Mouse (Mus musculus): Measurements from ENCODE around the gene Itgbl1.
"Not testable (repeated sequence)": the region's sequence is repeated elsewhere in the genome, so short reads cannot be mapped to it uniquely, and the experiment has no call there.

The Itgbl1 gene

DNA sequence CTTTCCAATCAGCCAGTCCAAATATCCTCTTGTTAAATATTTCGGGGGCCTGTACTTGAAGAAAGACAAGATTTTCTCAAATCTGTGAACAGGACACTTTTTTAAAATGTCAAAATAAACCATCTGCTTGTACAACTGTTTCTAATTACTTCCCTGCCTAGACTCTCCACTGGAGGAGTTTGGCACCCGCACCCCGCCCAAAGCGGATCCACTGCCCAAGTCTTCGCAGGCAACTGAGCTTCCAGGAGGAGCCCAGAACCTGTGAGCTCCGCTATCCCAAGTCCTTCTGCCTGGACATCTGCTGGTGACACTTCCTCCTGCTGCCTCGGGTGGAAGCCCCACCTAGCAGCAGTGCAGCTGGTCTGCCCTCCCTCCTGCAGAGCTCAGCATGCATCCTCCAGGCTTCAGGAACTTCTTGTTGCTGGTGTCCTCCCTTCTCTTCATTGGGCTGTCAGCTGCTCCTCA is at the start of gene Itgbl1:
Gene Itgbl1 (plus strand): TSS at position 51 of the 465 bp plus-strand sequence.
- no peak for DNase-seq (ENCODE audit: low spot score in 2 of 2)

GRCm38 (mm10) chr14:123622969-123623368 is 36.8 kb upstream of the Itgbl1 start:
- no peak for DNase-seq (ENCODE audit: low spot score in 2 of 2)

GRCm38 (mm10) chr14:123626501-123627179 is 33.1 kb upstream of the Itgbl1 start, which contains the start of gene Nalcn:
Nalcn (minus strand) TSS chr14:123627144.
- no peak for DNase-seq (ENCODE audit: low spot score in 2 of 2)

- no peak for DNase-seq (ENCODE audit: low spot score in 2 of 2)
Observed at GRCm38 (mm10) chr14:123627180-123627562, 32.6 kb upstream of the Itgbl1 start.

- no peak for DNase-seq (ENCODE audit: low spot score in 2 of 2)
Observed at GRCm38 (mm10) chr14:123661091-123661491, 1.3 kb downstream of the Itgbl1 start.

GRCm38 (mm10) chr14:123662386-123662785 is 2.6 kb downstream of the Itgbl1 start:
- no peak for DNase-seq (ENCODE audit: low spot score in 2 of 2)

DNA sequence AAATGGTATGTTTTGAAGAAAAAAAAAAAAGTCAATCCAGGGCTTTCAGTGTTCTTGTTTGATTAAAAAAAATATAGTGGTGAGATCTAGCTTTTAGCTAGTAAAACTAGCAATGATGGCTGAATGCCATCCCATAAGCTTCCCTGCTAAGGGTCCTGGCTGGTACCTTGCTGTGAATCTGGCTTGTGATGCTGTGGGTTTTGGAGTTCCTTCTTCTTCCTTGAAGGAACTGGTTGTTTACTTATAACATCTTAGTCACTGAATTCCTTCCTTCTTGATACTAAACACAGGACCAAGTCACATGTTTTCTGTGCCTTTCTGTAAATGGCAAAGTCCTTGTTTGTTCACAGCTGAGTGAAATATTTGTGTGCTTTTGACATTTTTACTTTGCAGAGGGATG is 3.4 kb downstream of the Itgbl1 start:
- no peak for DNase-seq (ENCODE audit: low spot score in 2 of 2)

DNA sequence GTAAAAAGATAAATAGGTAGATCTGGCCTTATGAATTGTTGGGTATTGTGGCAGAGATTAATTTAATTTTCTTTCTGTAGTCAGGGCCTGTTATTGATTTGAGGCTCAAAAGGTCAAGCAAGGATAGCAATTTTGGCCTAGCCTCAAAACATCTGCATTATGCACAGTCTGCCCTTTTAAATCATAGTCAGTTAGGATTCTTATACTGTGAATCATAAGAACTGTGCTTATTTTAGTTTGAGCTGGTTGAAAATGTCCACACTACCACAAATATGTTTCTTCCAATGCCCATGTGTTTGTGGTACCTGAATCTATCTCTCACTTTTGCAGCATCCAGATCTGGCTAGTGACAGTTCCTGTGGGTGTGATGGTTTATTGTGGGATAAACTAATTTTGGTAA is 4.7 kb downstream of the Itgbl1 start:
- DNase-seq (ENCODE audit: low spot score in 2 of 2): no peak

DNA sequence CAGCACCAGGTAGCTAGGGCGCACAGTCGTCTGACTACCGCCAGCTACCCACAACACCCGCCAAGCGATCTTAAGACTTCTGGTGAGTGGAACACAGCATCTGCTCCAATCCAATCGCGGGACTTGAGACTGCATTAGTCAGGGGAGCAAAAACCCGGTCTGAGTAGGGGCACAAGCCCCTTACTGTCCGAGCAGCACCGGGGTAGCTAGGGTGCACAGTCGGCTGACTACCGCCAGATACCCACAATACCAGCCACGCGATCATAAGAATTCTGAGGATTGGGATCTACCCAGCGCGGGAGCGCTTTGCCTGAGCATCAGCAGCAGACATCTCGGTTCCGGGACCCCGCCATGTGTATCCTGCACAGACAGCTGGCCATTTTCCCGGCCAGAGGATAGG is 11.3 kb downstream of the Itgbl1 start:
- DNase-seq (ENCODE audit: low spot score in 2 of 2): not testable (repeated sequence)

DNA sequence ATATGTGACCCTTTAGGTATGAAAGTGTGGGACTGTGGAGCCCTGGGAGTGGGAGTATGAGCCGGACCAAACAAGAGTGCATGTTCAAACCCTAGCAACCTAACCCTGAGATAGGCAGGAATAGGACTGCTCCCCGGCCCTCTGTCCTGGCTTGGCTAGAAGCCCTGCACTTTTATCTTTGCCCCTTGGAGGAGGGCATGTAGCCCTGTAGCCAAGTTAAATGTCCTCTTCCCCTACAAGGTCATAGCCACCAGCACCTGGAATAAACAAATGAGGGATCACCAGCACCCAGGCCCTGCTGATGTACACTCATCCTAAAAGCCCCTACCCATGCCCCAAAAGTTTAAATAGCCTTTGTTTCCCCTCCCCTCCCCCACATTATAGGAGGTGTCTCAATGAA is 18.3 kb downstream of the Itgbl1 start:
- DNase-seq (ENCODE audit: low spot score in 2 of 2): no peak

GRCm38 (mm10) chr14:123714751-123715150 is 55.0 kb downstream of the Itgbl1 start:
- DNase-seq (ENCODE audit: low spot score in 2 of 2): no peak

DNA sequence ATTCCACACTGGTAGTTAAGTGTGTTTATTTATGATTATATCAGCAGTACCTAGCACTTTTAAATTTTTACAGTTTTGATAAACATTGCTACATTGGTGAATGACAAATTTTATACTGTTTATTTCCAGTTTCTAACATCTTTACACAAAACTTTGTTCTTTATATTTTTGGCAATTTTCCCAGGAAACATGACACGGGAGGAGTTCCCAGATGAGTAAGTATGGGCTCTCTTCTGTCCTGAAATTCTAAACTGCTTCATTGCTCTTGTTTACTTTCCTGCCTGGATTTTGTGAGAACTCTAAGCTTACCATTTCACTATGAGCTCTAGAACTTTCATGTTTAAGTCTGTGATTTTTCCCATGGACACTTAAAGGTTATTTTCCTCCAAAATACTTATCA is 82.3 kb downstream of the Itgbl1 start:
- DNase-seq (ENCODE audit: low spot score in 2 of 2): no peak

GRCm38 (mm10) chr14:123751017-123751416 is 91.2 kb downstream of the Itgbl1 start:
- DNase-seq (ENCODE audit: low spot score in 2 of 2): no peak

DNA sequence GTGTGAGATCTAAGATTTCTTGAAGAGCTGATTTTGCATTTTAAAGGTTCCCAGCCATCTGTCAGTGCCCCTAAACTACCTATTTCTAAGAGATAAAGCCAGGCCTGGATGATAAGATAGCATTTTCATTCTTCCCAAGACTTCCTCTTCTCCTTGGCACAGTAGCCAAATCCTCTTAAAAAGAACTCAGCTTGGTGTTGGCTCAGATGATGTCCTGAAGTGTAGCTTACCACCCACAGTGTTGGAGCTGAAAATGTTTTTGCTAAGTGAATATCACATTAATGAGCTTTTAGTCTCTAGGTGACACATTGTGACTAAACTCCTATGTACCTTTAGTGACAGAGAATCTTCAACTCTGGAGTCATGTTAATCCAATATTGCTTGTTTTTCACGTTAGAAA is 99.8 kb downstream of the Itgbl1 start:
- DNase-seq (ENCODE audit: low spot score in 2 of 2): no peak

DNA sequence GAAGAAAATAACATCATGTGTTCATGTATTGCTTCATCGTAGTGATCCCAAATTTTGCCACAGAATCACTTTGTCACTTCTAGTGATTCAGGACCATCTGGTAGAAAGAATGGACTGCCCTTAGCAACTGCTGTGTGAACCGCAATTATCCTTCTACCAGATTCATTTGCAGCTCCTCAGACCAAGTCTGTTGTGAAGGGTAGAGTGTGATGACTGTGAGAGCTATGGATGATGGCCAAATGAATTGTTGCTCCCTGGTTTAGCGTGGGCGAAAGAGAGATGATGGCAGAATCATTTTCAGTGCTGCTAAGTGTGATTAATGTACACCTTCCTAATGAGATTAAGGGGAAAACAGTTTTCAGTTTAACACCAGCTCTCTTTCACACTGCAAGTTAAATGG is 100.3 kb downstream of the Itgbl1 start:
- no peak for DNase-seq (ENCODE audit: low spot score in 2 of 2)

GRCm38 (mm10) chr14:123801744-123802143 is 142.0 kb downstream of the Itgbl1 start:
- no peak for DNase-seq (ENCODE audit: low spot score in 2 of 2)

DNA sequence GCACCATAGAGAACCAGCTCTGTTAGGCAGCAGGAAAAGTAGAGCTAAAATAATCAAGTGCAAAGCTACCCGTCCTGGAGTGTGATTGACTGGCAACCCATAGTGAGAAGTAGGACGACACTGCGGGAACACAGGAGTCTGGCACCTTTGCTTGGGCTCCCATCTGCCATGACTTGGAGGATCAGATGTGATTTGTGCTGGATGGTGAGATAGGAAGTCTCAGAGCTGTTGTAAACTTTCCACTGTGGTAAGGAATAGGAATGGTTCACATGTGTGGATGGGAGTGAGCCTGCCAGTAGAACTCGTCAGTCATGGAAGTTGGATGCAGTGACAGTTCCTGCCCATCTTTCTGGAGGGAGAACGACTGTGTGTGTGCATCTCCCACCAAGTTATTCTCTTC is 177.9 kb downstream of the Itgbl1 start:
- DNase-seq (ENCODE audit: low spot score in 2 of 2): no peak

- no peak for DNase-seq (ENCODE audit: low spot score in 2 of 2)
Observed at GRCm38 (mm10) chr14:123843675-123844425, 184.1 kb downstream of the Itgbl1 start.

DNA sequence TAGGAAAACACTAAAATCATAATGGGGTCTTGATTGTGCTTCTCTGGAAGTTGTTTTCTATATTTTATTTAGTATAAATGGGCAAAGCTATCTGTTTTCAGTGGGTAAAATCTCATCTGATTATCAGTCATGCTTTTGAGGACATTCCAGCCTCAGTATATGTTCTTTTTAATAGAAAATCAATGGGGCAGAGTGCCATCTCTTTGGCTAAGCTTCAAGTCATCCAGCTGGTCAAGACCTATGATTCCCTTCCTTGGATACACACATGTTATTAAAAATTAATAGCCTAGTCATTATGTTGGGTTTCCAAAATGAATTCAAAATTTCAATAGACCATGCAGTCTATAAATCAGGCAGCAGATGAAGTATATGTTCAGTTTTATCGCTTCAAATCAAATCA is 204.8 kb downstream of the Itgbl1 start:
- DNase-seq (ENCODE audit: low spot score in 2 of 2): no peak

DNA sequence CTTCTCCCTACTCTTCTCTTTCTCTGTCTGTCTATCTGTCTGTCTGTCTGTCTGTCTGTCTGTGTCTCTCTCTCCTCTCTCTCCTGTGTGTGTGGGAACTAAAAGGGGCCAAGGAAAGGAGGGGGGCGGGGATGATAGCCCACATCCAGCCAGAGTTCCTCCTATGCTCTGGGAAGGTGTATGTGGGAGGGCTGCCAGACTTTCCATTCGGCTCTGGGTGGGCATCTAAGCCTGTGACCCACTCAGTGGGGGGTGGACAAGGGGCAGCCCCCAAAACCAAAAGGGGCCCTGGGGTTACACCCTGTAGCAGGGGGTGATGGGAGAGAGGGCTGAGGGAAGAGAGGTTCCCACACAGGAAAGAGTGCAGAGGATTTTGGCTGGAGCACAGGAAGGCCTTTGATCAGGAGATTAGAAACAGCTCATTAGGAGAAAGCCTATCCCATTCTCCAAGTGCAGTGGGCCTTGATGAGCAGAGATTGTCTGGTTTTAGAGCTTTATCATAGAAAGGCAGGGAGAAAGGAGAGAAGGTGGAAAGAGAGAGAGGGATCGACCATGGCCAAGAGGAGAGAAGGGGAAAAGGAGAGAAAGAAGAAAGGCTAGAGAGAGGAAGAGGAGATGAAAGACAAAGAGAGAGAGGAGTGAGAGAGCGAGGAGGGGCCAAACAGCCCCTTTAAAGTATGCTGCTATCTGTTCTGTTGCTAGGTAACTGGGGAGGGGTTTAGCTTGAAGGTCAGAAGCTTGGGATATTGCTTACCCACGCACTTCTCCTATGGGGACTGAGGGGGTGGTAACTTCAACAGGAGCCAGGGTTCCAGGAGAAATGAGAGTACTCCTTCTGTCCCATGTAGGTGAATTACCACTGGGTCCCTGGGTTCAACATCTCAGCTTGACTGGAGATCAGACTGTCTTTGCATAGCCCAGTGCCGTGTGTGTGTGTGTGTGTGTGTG is 206.3 kb downstream of the Itgbl1 start:
- DNase-seq (ENCODE audit: low spot score in 2 of 2): no peak

- no peak for DNase-seq (ENCODE audit: low spot score in 2 of 2)
Observed at GRCm38 (mm10) chr14:123927903-123928302, 268.1 kb downstream of the Itgbl1 start.

DNA sequence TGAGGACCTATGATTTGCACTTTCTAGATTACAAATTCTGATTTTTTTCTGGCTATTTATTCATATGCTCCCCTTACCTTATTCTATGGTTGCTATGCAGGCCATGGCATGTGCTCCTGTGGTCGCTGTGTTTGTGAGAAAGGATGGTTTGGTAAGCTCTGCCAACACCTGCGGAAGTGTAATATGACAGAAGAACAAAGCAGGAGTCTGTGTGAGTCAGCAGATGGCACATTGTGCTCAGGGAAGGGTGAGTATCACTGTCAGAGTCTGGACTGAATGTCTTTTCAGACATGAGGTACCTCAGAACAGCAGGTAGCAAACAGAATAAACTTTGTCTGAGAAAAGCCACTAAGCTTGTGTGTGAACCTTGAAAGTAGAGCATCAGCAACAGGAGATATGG is 306.8 kb downstream of the Itgbl1 start:
- DNase-seq (ENCODE audit: low spot score in 2 of 2): no peak

Data from natural killer cell, adult 2 months (primary cell).